Comparison of ENCODE assay signal across 25 mouse cellular contexts in the genomic region with DNA sequence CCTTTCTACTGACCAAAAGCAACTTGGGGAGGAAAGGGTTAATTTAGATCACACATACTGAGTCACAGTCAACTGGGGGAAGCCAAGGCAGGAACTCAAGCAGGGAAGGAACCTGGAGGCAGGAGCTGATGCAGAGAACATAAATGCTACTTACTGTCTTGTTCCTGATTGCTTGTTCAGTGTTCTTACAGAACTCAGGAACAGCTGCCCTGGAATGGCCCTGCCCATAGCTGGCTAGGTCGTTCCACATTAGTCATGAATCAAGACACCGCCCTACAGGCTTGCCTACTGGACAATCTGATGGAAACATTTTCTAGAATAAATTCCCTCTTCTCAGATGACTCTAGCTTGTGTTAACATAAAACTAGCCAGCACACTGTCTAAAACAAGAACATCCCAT. TPM values are rescaled to one million over a fixed set of nuclear protein-coding genes. Genes with fewer than 3 reads are reported as not detected.
A peak's percentile ranks its signal among the peaks of the same experiment; 100 is the strongest.
DNase-seq lines count a peak whose midpoint lies in the region; ATAC-seq and TF ChIP-seq lines count a peak whose summit lies in the region.
"Had no signal": no experiment of that assay in that cellular context is flagged by ENCODE, and none has a peak within 500 bp of the region (broad histone marks: within the 10 kb centered on the region; RNA-seq: fewer than 3 reads in every experiment).

No protein-coding gene starts in this region.

- peak; percentile 62 for DNase-seq in gastrocnemius, adult 18-20 months (ENCODE audit: low spot score)
- no peak for DNase-seq in gastrocnemius, postnatal 36 days
- DNase-seq in Muller cell, postnatal 12 days (ENCODE audit: inconsistent ontology term), result peak; percentile 7
- DNase-seq in gastrocnemius, postnatal 10 days, result peak; percentile 21
- DNase-seq in stomach, postnatal 0 days (ENCODE audit: low spot score), result peak; percentile 59
- DNase-seq: cerebellum, adult 11-12 months; cerebellum, postnatal 14 days; heart, adult 2 months; heart, postnatal 4 days; kidney, adult 11 months; layer of hippocampus, postnatal 36 days; left cerebral cortex, postnatal 4 days; liver; lung, adult 2 months; lung, postnatal 36 days; right cerebral cortex, adult 18-20 months; thymus, postnatal 4 days had no signal

- H3K27ac ChIP-seq in stomach, postnatal 0 days (replicated peaks), result peak overlapping the region; percentile 45
- no peak overlapping the region for H3K27ac ChIP-seq in kidney, embryonic 14.5 days (ENCODE audit: low read depth, low read length)
- H3K27ac ChIP-seq in liver, embryonic 12.5 days, result no peak overlapping the region
- H3K27ac ChIP-seq: embryonic facial prominence, embryonic 13.5 days; forebrain, embryonic 15.5 days; heart, adult 2 months; hindbrain, embryonic 15.5 days; kidney, postnatal 0 days had no signal

- no peak overlapping the region for H3K4me2 ChIP-seq in stomach, postnatal 0 days (replicated peaks; ENCODE audit: low read depth)
- no peak overlapping the region for H3K4me2 ChIP-seq in kidney, embryonic 14.5 days (replicated peaks; ENCODE audit: low read depth, low read length)
- no peak overlapping the region for H3K4me2 ChIP-seq in liver, embryonic 12.5 days
- H3K4me2 ChIP-seq: embryonic facial prominence, embryonic 13.5 days; forebrain, embryonic 15.5 days; hindbrain, embryonic 15.5 days had no signal

- no peaks in the 10 kb centered on the region; the same call in 1 of the 2 replicates for H3K4me1 ChIP-seq in stomach, postnatal 0 days (replicated peaks; ENCODE audit: control insufficient read depth, insufficient read depth)
- peaks cover 2% of the 10 kb centered on the region; the same call in 1 of the 2 replicates for H3K4me1 ChIP-seq in kidney, embryonic 14.5 days (ENCODE audit: control insufficient read depth, insufficient read depth, low read length)
- peaks cover 22% of the 10 kb centered on the region for H3K4me1 ChIP-seq in liver, embryonic 12.5 days

- no peak overlapping the region for H3K9ac ChIP-seq in stomach, postnatal 0 days (ENCODE audit: low read length)
- no peak overlapping the region for H3K9ac ChIP-seq in kidney, embryonic 14.5 days (ENCODE audit: low read depth, low read length)
- H3K9ac ChIP-seq in liver, embryonic 12.5 days, result no peak overlapping the region
- H3K9ac ChIP-seq: embryonic facial prominence, embryonic 13.5 days; forebrain, embryonic 15.5 days; hindbrain, embryonic 15.5 days had no signal

- no peak overlapping the region for H3K4me3 ChIP-seq in stomach, postnatal 0 days (ENCODE audit: low read depth, low read length)
- H3K4me3 ChIP-seq in kidney, embryonic 14.5 days (ENCODE audit: low read length), result no peak overlapping the region
- no peak overlapping the region for H3K4me3 ChIP-seq in liver, embryonic 12.5 days
- H3K4me3 ChIP-seq: embryonic facial prominence, embryonic 13.5 days; forebrain, embryonic 15.5 days; heart, adult 2 months; hindbrain, embryonic 15.5 days had no signal

- no peak for TF ChIP-seq CTCF in stomach, postnatal 0 days (IDR thresholded peaks at IDR 0.05; ENCODE audit: low read depth)

- peak; percentile 83 for ATAC-seq in stomach, postnatal 0 days (ENCODE audit: low FRiP score, low TSS enrichment)
- no peak for ATAC-seq in kidney, embryonic 14.5 days (ENCODE audit: low FRiP score, low TSS enrichment)
- no peak for ATAC-seq in liver, embryonic 12.5 days
- ATAC-seq: activated CD4-positive, CD25-positive, alpha-beta regulatory T cell, adult 4 months; forebrain, embryonic 15.5 days; midbrain, embryonic 16.5 days had no signal

- no peak for TF ChIP-seq EP300 in stomach, postnatal 0 days (optimal IDR thresholded peaks at IDR 0.05)

- intact Hi-C loops in gastrocnemius, postnatal 36 days (cut with DNase I), result loop anchor here (5.0 kb wide), 2 partner anchors 43 to 198 kb away; partner anchors contain the start of genes Map2k3, Smcr8 and Top3a

- peaks cover 3% of the 10 kb centered on the region for H3K36me3 ChIP-seq in stomach, postnatal 0 days (ENCODE audit: control insufficient read depth, insufficient read depth, low read length)
- H3K36me3 ChIP-seq in kidney, embryonic 14.5 days (ENCODE audit: control insufficient read depth, insufficient read depth, low read length), result peaks cover 25% of the 10 kb centered on the region
- H3K36me3 ChIP-seq in liver, embryonic 12.5 days, result peaks cover 28% of the 10 kb centered on the region

- no peaks in the 10 kb centered on the region for H3K9me3 ChIP-seq in stomach, postnatal 0 days (ENCODE audit: control insufficient read depth, low read length)
- H3K9me3 ChIP-seq in kidney, embryonic 14.5 days (ENCODE audit: control insufficient read depth, low read length), result no peaks in the 10 kb centered on the region
- H3K9me3 ChIP-seq in liver, embryonic 12.5 days (replicated peaks), result no peaks in the 10 kb centered on the region
- H3K9me3 ChIP-seq: embryonic facial prominence, embryonic 13.5 days; forebrain, embryonic 15.5 days; hindbrain, embryonic 15.5 days had no signal

- WGBS in stomach, postnatal 0 days, result 47% methylated on average over 2 of the region's 2 CpGs
- WGBS in kidney, embryonic 14.5 days, result 71% methylated on average over 2 of the region's 2 CpGs
- WGBS in liver, embryonic 12.5 days (ENCODE audit: insufficient replicate concordance), result 67% methylated on average over 2 of the region's 2 CpGs

- H3K27me3 ChIP-seq in stomach, postnatal 0 days (ENCODE audit: control insufficient read depth, insufficient read depth, low read length), result no peaks in the 10 kb centered on the region
- no peaks in the 10 kb centered on the region for H3K27me3 ChIP-seq in kidney, embryonic 14.5 days (ENCODE audit: control insufficient read depth, insufficient read depth, low read length)
- no peaks in the 10 kb centered on the region for H3K27me3 ChIP-seq in liver, embryonic 12.5 days (replicated peaks)
- H3K27me3 ChIP-seq: embryonic facial prominence, embryonic 13.5 days; forebrain, embryonic 15.5 days; hindbrain, embryonic 15.5 days had no signal

RNA-seq across cellular contexts. Expression of gene Mief2, which starts 6.0 kb away (rescaled TPM):
- total RNA-seq in gastrocnemius, adult 18-20 months (2021), result 10 to 100 TPM; 75.2 to 94.4 TPM
- total RNA-seq in gastrocnemius, postnatal 36 days (2021), result 10 to 100 TPM; 70.1 to 91.0 TPM
- 10 to 100 TPM; 79.9 to 81.7 TPM for total RNA-seq in gastrocnemius, postnatal 10 days (2021)
- 8.5 and 9.8 TPM in 2 replicates for polyA plus RNA-seq in stomach, postnatal 0 days (2015; fragmentation: Nextera tagmentation; extraction: Ambion mirVana)
- polyA plus RNA-seq in kidney, embryonic 14.5 days (2014; fragmentation: Nextera tagmentation; extraction: Ambion mirVana), result 9.8 and 17.0 TPM in 2 replicates
- polyA plus RNA-seq in liver, embryonic 12.5 days (2016; fragmentation: Nextera tagmentation; extraction: Ambion mirVana), result 4.4 and 4.5 TPM in 2 replicates

RNA-seq across cellular contexts. Expression of gene Flii, which starts 7.1 kb away (rescaled TPM):
- total RNA-seq in gastrocnemius, adult 18-20 months (2021), result 100 to 1,000 TPM; 108 to 113 TPM
- total RNA-seq in gastrocnemius, postnatal 36 days (2021), result 10 to 100 TPM; 91.5 to 95.2 TPM
- total RNA-seq in gastrocnemius, postnatal 10 days (2021), result 10 to 100 TPM; 88.9 to 89.0 TPM
- polyA plus RNA-seq in stomach, postnatal 0 days (2015; fragmentation: Nextera tagmentation; extraction: Ambion mirVana), result 51.1 and 54.1 TPM in 2 replicates
- 46.8 and 71.9 TPM in 2 replicates for polyA plus RNA-seq in kidney, embryonic 14.5 days (2014; fragmentation: Nextera tagmentation; extraction: Ambion mirVana)
- 41.7 and 43.1 TPM in 2 replicates for polyA plus RNA-seq in liver, embryonic 12.5 days (2016; fragmentation: Nextera tagmentation; extraction: Ambion mirVana)

RNA-seq across cellular contexts. Expression of gene Llgl1, which starts 34.7 kb away (rescaled TPM):
- 1 to 10 TPM; 8.9 to 9.2 TPM for total RNA-seq in gastrocnemius, adult 18-20 months (2021)
- total RNA-seq in gastrocnemius, postnatal 36 days (2021), result 1 to 10 TPM; 8.2 to 8.5 TPM
- 10 to 100 TPM; 15.7 to 20.3 TPM for total RNA-seq in gastrocnemius, postnatal 10 days (2021)
- polyA plus RNA-seq in stomach, postnatal 0 days (2015; fragmentation: Nextera tagmentation; extraction: Ambion mirVana), result 13.6 and 14.4 TPM in 2 replicates
- polyA plus RNA-seq in kidney, embryonic 14.5 days (2014; fragmentation: Nextera tagmentation; extraction: Ambion mirVana), result 40.8 and 69.0 TPM in 2 replicates
- polyA plus RNA-seq in liver, embryonic 12.5 days (2016; fragmentation: Nextera tagmentation; extraction: Ambion mirVana), result 20.2 and 22.1 TPM in 2 replicates

RNA-seq across cellular contexts. Expression of gene Top3a, which starts 43.0 kb away (rescaled TPM):
- total RNA-seq in gastrocnemius, adult 18-20 months (2021), result 1 to 10 TPM; 3.7 to 5.0 TPM
- 1 to 10 TPM; 3.2 to 4.5 TPM for total RNA-seq in gastrocnemius, postnatal 36 days (2021)
- 1 to 10 TPM; 6.5 to 7.6 TPM for total RNA-seq in gastrocnemius, postnatal 10 days (2021)
- 4.3 and 4.7 TPM in 2 replicates for polyA plus RNA-seq in stomach, postnatal 0 days (2015; fragmentation: Nextera tagmentation; extraction: Ambion mirVana)
- 13.7 and 21.5 TPM in 2 replicates for polyA plus RNA-seq in kidney, embryonic 14.5 days (2014; fragmentation: Nextera tagmentation; extraction: Ambion mirVana)
- polyA plus RNA-seq in liver, embryonic 12.5 days (2016; fragmentation: Nextera tagmentation; extraction: Ambion mirVana), result 10.3 and 10.9 TPM in 2 replicates

RNA-seq across cellular contexts. Expression of gene Smcr8, which starts 43.1 kb away (rescaled TPM):
- 10 to 100 TPM; 18.4 to 18.5 TPM for total RNA-seq in gastrocnemius, adult 18-20 months (2021)
- total RNA-seq in gastrocnemius, postnatal 36 days (2021), result 10 to 100 TPM; 12.6 to 19.2 TPM
- total RNA-seq in gastrocnemius, postnatal 10 days (2021), result 10 to 100 TPM; 13.3 to 14.5 TPM
- polyA plus RNA-seq in stomach, postnatal 0 days (2015; fragmentation: Nextera tagmentation; extraction: Ambion mirVana), result 1.7 and 1.9 TPM in 2 replicates
- 5.2 and 8.2 TPM in 2 replicates for polyA plus RNA-seq in kidney, embryonic 14.5 days (2014; fragmentation: Nextera tagmentation; extraction: Ambion mirVana)
- 4.2 and 4.3 TPM in 2 replicates for polyA plus RNA-seq in liver, embryonic 12.5 days (2016; fragmentation: Nextera tagmentation; extraction: Ambion mirVana)

Comparison
In these comparisons a context has a peak if more than half of its experiments do, and no peak if none do; other contexts are left out.
1. DNase-seq: peak in gastrocnemius, adult 18-20 months (single experiment), Muller cell, postnatal 12 days (single experiment), gastrocnemius, postnatal 10 days (single experiment) and stomach, postnatal 0 days (single experiment); none in gastrocnemius, postnatal 36 days (0 of 2).